Mouse (Mus musculus) CD4-positive, CD25-positive, alpha-beta regulatory T cell, adult 4 months (primary cell): ENCODE data around the gene 0610040J01Rik. TPM values are rescaled to one million over a fixed set of nuclear protein-coding genes. Genes with fewer than 3 reads are reported as not detected.

Experiments
- ATAC-seq: one replicate; pipeline ENCODE4 v1.8.0; 2017
- polyA plus RNA-seq, 2 experiments: library from polyadenylated mRNA; unstranded; fragments of 100-300 nt; shearing (Covaris generic); gene quantifications; one replicate each; pipeline ENCODE4 v1.2.1; 2017

0610040J01Rik gene
- polyA plus RNA-seq: not detected

DNA sequence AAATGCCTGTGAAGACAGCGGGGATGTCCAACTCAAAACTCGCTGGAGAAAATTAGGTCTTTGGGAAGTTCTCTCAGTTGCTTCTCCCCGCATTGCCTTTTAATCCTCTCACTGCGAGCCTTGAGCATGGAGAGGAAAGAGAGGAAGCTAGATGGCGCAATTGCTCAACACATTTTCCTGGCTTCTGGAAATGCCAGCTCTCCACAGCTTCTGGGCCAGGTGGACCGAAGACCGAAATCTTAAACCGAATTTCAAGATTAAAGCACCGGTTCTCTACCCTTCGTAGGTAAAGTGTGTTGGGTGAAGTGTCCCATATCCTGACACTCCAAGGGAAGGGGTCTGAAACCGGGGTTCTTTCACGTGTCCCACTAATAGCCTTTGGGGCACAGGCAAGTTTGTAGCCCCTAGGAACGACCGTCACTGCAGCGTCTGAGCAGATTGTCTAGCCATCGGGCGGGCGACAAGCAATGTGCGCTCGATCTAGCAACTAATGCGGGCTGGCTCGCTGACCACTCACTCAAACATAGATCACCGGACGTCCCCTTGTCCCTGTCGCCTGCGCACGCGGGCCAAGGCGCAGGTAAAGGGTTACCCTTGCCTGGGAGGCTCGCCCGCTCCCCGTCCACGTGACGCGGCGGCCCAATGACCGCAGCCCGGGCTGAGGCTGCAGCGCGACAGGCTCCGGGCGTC lies at the start of gene 0610040J01Rik:
TSS of gene 0610040J01Rik (plus strand) at position 545 of the 690 bp plus-strand sequence.
- no peak for ATAC-seq

- ATAC-seq: no peak
Observed at GRCm38 (mm10) chr5:63765886-63766285, 46.3 kb upstream of the 0610040J01Rik start.

- ATAC-seq: peak; percentile 80
Observed at GRCm38 (mm10) chr5:63766715-63767114, 45.4 kb upstream of the 0610040J01Rik start.

GRCm38 (mm10) chr5:63767464-63767863 lies 44.7 kb upstream of the 0610040J01Rik start:
- ATAC-seq: no peak

- no peak for ATAC-seq
Observed at GRCm38 (mm10) chr5:63768220-63768619, 43.9 kb upstream of the 0610040J01Rik start.

- ATAC-seq: no peak
Observed at GRCm38 (mm10) chr5:63772971-63773370, 39.2 kb upstream of the 0610040J01Rik start.

- ATAC-seq: no peak
Observed at GRCm38 (mm10) chr5:63773603-63774002, 38.6 kb upstream of the 0610040J01Rik start.

DNA sequence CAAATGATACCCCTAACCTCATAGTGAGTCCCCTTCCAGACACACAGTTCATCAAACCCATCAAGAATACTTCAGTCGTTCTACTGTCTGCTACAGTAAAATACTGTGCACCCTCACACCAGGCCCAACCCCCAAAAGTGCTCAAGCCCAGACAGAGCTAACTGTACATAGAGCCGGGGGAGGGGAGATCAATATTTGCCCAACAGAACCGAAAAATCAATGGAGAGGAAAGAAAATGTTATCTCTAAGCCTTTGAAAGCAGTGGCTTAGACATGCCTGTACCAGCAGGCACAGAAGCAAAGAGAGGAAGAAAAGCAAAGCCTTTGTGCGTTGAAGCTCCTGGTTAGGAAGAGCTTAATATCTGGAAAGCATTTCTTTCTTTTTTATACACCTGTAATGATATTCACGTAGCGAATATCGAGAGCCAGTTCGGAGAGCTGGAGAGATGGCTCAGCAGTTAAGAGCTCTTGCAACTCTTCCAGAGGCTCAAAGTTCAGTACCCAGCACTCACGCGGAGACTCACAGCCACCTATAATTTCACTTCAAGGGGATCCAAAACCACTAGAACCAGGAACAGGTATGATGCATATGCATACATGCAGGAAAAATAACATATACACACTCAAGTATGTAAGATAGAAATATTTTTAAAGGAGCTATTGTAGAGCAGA lies 23.9 kb upstream of the 0610040J01Rik start:
- no peak for ATAC-seq

DNA sequence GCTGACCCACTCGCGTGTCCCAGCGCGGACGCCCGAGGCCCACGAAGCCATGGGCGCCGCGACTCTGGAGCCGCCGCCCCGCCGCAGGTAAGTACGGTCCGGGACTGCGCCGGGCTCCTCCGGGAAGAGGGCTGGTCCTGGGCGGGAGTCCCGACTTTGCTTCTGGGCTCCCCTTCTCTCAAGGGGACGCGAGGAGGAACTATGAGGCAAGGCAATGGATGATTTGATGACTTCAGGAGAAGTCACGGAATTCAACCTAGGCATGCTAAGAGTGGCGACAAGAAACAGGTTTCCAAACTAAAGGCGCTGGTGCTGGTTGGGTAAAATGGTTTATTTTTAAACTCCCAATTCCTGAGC lies 324 bp downstream of the 0610040J01Rik start:
- ATAC-seq: no peak

DNA sequence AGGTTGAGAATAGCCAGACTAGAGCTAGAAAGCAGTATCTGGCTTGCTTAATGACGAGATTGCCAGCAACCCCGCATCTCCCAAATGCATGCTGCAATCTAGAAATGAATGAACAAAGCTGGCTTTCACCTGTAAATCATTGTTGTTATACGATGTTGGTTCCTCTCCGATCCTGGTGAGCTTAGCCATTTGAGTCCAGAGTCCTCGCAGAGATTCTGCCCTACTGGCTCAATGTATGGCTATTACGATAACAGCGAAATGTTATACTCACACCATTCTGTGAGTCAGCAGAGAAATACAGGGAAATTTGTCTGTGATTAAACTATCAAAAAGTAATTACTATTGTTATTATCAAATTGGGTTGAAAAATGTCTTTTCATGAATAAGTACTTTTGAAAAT lies 4.5 kb downstream of the 0610040J01Rik start:
- no peak for ATAC-seq

- no peak for ATAC-seq
Observed at GRCm38 (mm10) chr5:63817270-63817669, 5.1 kb downstream of the 0610040J01Rik start.

- no peak for ATAC-seq
Observed at GRCm38 (mm10) chr5:63818975-63819374, 6.8 kb downstream of the 0610040J01Rik start.

DNA sequence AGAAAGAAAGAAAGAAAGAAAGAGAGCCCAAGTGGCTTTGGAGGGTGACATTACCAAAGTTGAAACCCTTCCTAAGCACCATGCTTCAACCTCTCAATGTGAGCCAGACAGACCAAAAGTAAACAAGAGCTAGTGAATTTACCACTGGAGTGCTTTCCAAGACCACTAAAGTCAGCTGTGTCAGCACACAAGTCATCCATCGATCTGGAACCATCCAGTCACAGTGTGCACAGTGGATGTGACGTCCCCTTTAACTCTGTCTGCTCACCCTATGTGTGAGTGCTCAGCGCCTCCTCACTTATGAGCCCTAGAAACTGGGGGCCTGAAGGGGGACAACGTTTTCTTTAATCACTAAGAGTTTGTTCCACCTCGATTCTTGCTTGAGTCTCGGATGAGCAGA lies 7.4 kb downstream of the 0610040J01Rik start:
- no peak for ATAC-seq

GRCm38 (mm10) chr5:63821176-63821575 lies 9.0 kb downstream of the 0610040J01Rik start:
- ATAC-seq: no peak

- no peak for ATAC-seq
Observed at GRCm38 (mm10) chr5:63821860-63822259, 9.7 kb downstream of the 0610040J01Rik start.

GRCm38 (mm10) chr5:63823362-63824332 lies 11.5 kb downstream of the 0610040J01Rik start:
- ATAC-seq: no peak

DNA sequence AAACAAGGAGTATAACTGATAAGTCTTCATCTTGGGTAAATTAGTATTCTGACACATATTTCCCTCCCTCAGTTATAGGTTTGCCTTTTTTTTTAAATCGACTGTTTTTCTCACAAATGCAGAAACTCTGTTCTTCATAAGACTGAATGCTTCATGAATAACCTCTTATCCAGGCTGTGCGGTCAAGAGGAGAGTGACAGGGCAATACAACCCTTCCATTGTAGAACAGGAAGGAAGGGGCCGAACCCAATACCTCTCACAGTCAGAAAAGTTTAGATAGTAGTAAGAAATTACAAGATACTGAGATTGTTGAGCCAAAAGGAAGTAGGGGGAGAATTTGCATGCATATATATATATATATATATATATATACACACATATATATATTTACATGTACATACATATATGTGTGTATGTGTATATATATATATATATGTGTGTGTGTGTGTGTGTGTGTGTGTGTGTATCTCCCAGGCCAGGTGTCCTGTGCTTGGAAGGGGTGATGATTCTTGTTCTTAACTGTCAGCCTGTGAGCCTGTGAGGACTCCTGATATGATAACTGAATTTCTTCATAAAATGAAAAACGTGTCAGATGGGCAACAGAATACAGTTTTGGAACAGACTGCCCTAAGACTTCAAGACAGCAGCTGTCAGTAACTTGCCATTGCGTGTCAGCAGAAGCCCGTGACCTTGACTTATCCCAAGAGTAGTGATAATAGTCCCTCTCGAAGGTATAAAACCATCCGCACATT lies 12.6 kb downstream of the 0610040J01Rik start:
- no peak for ATAC-seq

DNA sequence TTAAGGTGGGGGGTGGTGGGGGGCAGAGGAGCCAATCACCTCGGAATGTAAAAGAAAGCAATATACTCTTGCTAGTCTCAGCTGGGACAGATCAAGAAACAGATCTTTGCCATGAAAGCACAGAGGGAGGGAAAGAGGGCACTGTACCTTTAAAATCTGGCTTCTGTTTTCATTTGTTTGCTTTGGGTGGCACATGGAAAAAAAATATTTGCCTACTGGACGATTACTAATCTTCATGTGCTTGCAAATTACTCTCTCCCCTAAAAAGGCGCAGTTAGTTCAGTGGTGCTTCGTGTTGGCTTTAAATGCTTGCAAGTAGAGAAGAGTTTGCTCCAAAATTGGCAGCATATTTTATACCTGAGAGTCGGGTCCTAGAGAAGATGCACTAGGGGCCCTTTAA lies 13.7 kb downstream of the 0610040J01Rik start:
- no peak for ATAC-seq

- ATAC-seq: no peak
Observed at GRCm38 (mm10) chr5:63827006-63827405, 14.8 kb downstream of the 0610040J01Rik start.

DNA sequence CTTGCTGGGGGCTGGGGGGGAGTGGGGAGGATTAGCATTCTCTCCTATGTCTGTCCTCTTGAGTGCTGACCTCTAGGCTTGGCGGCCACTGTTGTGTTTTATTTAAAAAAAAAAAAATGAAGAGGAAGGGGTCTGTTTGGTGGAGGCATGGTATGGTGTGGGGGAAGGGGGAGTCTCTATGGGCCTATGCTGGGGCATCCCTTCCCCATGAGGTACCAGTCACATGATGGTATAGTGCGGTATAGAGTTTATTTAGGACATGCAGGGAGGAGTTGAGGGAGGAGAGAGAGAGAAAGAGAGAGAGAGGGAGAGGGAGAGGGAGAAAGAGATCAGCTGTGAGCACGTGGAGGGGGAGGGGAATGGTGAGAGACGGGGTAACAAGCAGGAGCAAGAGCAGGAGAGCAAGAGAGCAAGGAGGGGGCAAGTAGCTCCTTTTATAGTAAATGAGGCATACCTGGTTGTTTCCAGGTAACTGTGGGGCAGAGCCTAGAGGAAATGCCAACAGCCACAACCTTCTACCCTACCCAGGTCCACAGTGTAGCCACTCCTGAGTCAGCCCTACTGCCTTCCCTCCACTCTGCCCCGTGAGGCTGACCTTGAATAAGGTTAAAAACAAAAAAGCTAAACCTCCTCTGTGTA lies 15.4 kb downstream of the 0610040J01Rik start:
- no peak for ATAC-seq

GRCm38 (mm10) chr5:63828380-63829185 lies 16.4 kb downstream of the 0610040J01Rik start:
- no peak for ATAC-seq
